Mouse (Mus musculus) heart, adult 2 months (tissue): ENCODE measurements around the gene Agmat.

ENCODE experiments used
- CTCF ChIP-seq: fragments of 200-600 bp; IDR thresholded peaks from 2 replicates; pipeline ENCODE4 v1.8.1; 2022; ENCODE audit warnings: antibody characterized with exemption, mild to moderate bottlenecking, moderate library complexity
- EP300 ChIP-seq: fragments of 200-500 bp; IDR thresholded peaks from 2 replicates; pipeline ENCODE4 v1.6.1; 2011; ENCODE audit warnings: low read depth, low read length, control low read depth; ENCODE audit not compliant: insufficient read depth
- POLR2A ChIP-seq: fragments of 200-500 bp; IDR thresholded peaks from 2 replicates; pipeline ENCODE4 v1.6.1; 2011; ENCODE audit warnings: mild to moderate bottlenecking, low read depth, low read length, control low read depth; ENCODE audit not compliant: insufficient read depth

DNA sequence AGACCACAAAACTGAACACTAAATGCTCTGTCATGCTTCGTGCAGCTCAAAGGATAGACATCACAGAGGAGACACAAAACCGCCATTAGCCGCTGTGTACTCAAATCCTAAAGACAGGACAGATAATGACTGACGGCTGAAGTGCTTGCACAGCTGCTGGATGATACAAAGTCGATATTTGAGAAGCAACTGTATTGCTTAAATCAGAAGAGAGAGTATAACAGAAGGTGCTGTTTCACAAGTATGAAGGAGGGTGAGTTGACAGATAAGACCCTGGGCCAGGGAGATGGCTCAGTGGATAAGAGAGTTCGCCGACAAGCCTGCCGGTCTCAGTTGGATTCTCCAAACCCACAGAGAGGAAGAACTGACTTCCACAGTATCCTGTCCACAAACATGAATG, 25.4 kb downstream of the Agmat start:
- TF ChIP-seq POLR2A (no peak), EP300 (no peak), CTCF (no peak)
